Mouse (Mus musculus) v-Abl transformed pro-B cells (cell line): ENCODE data around the gene Coro2a.

Source experiments
- in situ Hi-C, 2 experiments: fragments of 400-800 bp; cut with MboI; formaldehyde crosslinking; loops; one replicate each; pipeline ENCODE4 v1.15.1; 2025; ENCODE audit not compliant: unreplicated experiment in 2 of 2

Coro2a gene

GRCm38 (mm10) chr4:46497286-46497892, 104.6 kb downstream of the Coro2a start:
- in situ Hi-C loops: loop anchor here in 1 of 2 experiments (5.0 kb wide), 1 partner anchor 160 kb away; no protein-coding TSS in a partner anchor

- in situ Hi-C loops: loop anchor here in 1 of 2 experiments (5.0 kb wide), 1 partner anchor 162 kb away; no protein-coding TSS in a partner anchor
Measured at GRCm38 (mm10) chr4:46495543-46495942, 106.5 kb downstream of the Coro2a start.

GRCm38 (mm10) chr4:46493071-46493470, 108.9 kb downstream of the Coro2a start:
- in situ Hi-C loops: loop anchor here in 1 of 2 experiments (5.0 kb wide), 1 partner anchor 39 kb away; no protein-coding TSS in a partner anchor

GRCm38 (mm10) chr4:46489028-46489925, 112.7 kb downstream of the Coro2a start, which contains the start of gene Nans:
Gene Nans, plus strand, starts transcription at chr4:46489248.
- in situ Hi-C loops: no loop called here

- in situ Hi-C loops: no loop called here
Measured at GRCm38 (mm10) chr4:46487348-46487747, 114.7 kb downstream of the Coro2a start.
